8 mouse cellular contexts compared by ENCODE assay signal in the genomic region with DNA sequence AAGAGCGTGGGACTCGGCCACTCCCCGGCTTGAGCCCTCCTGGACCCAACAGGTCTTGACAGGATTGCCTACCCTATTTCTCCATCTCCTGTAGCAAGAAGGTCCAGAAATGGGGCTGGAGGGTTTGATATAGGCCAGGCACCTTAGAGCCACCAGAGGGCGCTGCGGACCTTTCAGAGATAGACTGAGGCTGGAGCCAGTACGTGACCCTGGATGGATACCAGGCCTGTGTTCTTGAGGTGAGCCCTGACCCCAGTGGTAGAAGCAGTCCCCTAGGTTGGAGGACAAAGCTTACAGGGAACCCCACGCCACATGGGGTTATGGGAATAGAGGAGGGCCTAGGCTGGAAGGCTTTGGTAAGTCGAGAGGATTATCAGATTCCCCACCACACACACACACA. TPM values are rescaled to one million over a fixed set of nuclear protein-coding genes. Genes with fewer than 3 reads are reported as not detected.
DNase-seq lines count a peak whose midpoint lies in the region; ATAC-seq and TF ChIP-seq lines count a peak whose summit lies in the region.

No protein-coding gene starts in this region.

- peaks cover 8% of the 10 kb centered on the region for H3K27me3 ChIP-seq in C2C12 (ENCODE audit: control insufficient read depth, insufficient read depth, insufficient read length)
- H3K27me3 ChIP-seq in embryonic facial prominence, embryonic 14.5 days (replicated peaks; ENCODE audit: control insufficient read depth, insufficient read depth, low read length), result no peaks in the 10 kb centered on the region
- no peaks in the 10 kb centered on the region for H3K27me3 ChIP-seq in lung, embryonic 14.5 days (ENCODE audit: insufficient read depth, low read length)

- no peaks in the 10 kb centered on the region for H3K79me2 ChIP-seq in C2C12 (ENCODE audit: control insufficient read depth, insufficient read depth)

- H3K9me3 ChIP-seq in embryonic facial prominence, embryonic 14.5 days (ENCODE audit: control insufficient read depth, low read length), result no peaks in the 10 kb centered on the region
- no peaks in the 10 kb centered on the region for H3K9me3 ChIP-seq in lung, embryonic 14.5 days (ENCODE audit: low read depth, low read length)

- no peak overlapping the region for H3K4me3 ChIP-seq in C2C12 (ENCODE audit: insufficient read depth, poor library complexity, severe bottlenecking)
- H3K4me3 ChIP-seq in embryonic facial prominence, embryonic 14.5 days (ENCODE audit: low read depth, low read length), result no peak overlapping the region
- H3K4me3 ChIP-seq in lung, embryonic 14.5 days (ENCODE audit: low read depth, low read length), result no peak overlapping the region

- H3K4me1 ChIP-seq in embryonic facial prominence, embryonic 14.5 days (ENCODE audit: control insufficient read depth, insufficient read depth, low read length), result peaks cover 16% of the 10 kb centered on the region
- peaks cover 13% of the 10 kb centered on the region for H3K4me1 ChIP-seq in lung, embryonic 14.5 days (ENCODE audit: insufficient read depth)

- no peak overlapping the region for H3K4me2 ChIP-seq in embryonic facial prominence, embryonic 14.5 days (ENCODE audit: low read depth, low read length)
- no peak overlapping the region for H3K4me2 ChIP-seq in lung, embryonic 14.5 days

- TF ChIP-seq CTCF in C2C12 (IDR thresholded peaks at IDR 0.05; ENCODE audit: control insufficient read depth, insufficient read depth, insufficient read length), result peak; percentile 79
- TF ChIP-seq CTCF in lung, embryonic 14.5 days (IDR thresholded peaks at IDR 0.05; ENCODE audit: low read depth), result peak; percentile 97

- intact Hi-C loops in heart, postnatal 10 days (cut with DNase I), result loop anchor here (1.0 to 2.0 kb wide), 3 partner anchors 30 to 265 kb away; no protein-coding TSS in a partner anchor

- H3ac ChIP-seq in C2C12 (ENCODE audit: control insufficient read depth, insufficient read length, low read depth), result no peak overlapping the region

- peak; percentile 30; the same call in 1 of the 2 replicates for ATAC-seq in embryonic facial prominence, embryonic 14.5 days (ENCODE audit: low read depth)
- no peak for ATAC-seq in lung, embryonic 14.5 days (ENCODE audit: insufficient read depth)

- H3K79me3 ChIP-seq in C2C12 (ENCODE audit: low read depth), result no peaks in the 10 kb centered on the region

- WGBS in embryonic facial prominence, embryonic 14.5 days, result 12% methylated on average over 7 of the region's 8 CpGs
- 22% methylated on average over 8 of the region's 8 CpGs for WGBS in lung, embryonic 14.5 days

- peak; percentile 92 for DNase-seq in adrenal gland, postnatal 14 days
- DNase-seq in embryonic facial prominence, embryonic 14.5 days (ENCODE audit: low spot score), result peak; percentile 87
- DNase-seq in heart, postnatal 10 days, result peak; percentile 90 to 93
- DNase-seq in kidney, postnatal 4 days, result peak; percentile 93
- DNase-seq in lung, embryonic 14.5 days, result peak; percentile 94
- DNase-seq in ovary, postnatal 14 days (ENCODE audit: low spot score), result peak; percentile 87
- peak; percentile 88 for DNase-seq in thymus, postnatal 14 days

- H3K27ac ChIP-seq in embryonic facial prominence, embryonic 14.5 days (replicated peaks; ENCODE audit: low read depth, low read length), result no peak overlapping the region
- no peak overlapping the region for H3K27ac ChIP-seq in lung, embryonic 14.5 days (ENCODE audit: low read depth)

- H3K9ac ChIP-seq in embryonic facial prominence, embryonic 14.5 days (ENCODE audit: low read depth, low read length), result no peak overlapping the region
- no peak overlapping the region for H3K9ac ChIP-seq in lung, embryonic 14.5 days

- H3K36me3 ChIP-seq in C2C12 (ENCODE audit: control insufficient read depth, insufficient read depth), result no peaks in the 10 kb centered on the region
- H3K36me3 ChIP-seq in embryonic facial prominence, embryonic 14.5 days (ENCODE audit: control insufficient read depth, insufficient read depth, low read length), result no peaks in the 10 kb centered on the region
- H3K36me3 ChIP-seq in lung, embryonic 14.5 days (ENCODE audit: insufficient read depth), result no peaks in the 10 kb centered on the region

TF ChIP-seq in C2C12, 6 proteins besides CTCF, POLR2A, EP300 and RAD21:
- TF ChIP-seq CEBPB (IDR thresholded peaks at IDR 0.05; ENCODE audit: low read depth), result no peak
- TF ChIP-seq MYOD1 (IDR thresholded peaks at IDR 0.05; ENCODE audit: control insufficient read depth, insufficient read length, low read depth), result no peak
- no peak for TF ChIP-seq USF1 (IDR thresholded peaks at IDR 0.05; ENCODE audit: low read depth)
- no peak for TF ChIP-seq FOSL1 (IDR thresholded peaks at IDR 0.05; ENCODE audit: insufficient read depth, low read length, poor library complexity, severe bottlenecking)
- TF ChIP-seq MAX (IDR thresholded peaks at IDR 0.05), result no peak

RNA-seq across cellular contexts. Expression of a gene that starts 40.5 kb away (rescaled TPM):
- 93.3 TPM for polyA plus RNA-seq in C2C12 (2012; fragmentation: generic; extraction: Trizol)
- total RNA-seq in adrenal gland, postnatal 14 days (2021), result 71.1 and 77.9 TPM in 2 replicates
- polyA plus RNA-seq in embryonic facial prominence, embryonic 14.5 days (2014; fragmentation: Nextera tagmentation; extraction: Ambion mirVana), result 30.9 and 33.1 TPM in 2 replicates
- total RNA-seq in heart, postnatal 10 days (2021), result 10 to 100 TPM; 85.7 to 97.5 TPM
- 25.0 and 26.1 TPM in 2 replicates for polyA plus RNA-seq in lung, embryonic 14.5 days (2014; fragmentation: Nextera tagmentation; extraction: Ambion mirVana)

RNA-seq across cellular contexts. Expression of a gene that starts 46.1 kb away (rescaled TPM):
- polyA plus RNA-seq in C2C12 (2012; fragmentation: generic; extraction: Trizol), result not detected
- 3.8 and 18.3 TPM in 2 replicates for total RNA-seq in adrenal gland, postnatal 14 days (2021)
- polyA plus RNA-seq in embryonic facial prominence, embryonic 14.5 days (2014; fragmentation: Nextera tagmentation; extraction: Ambion mirVana), result 1.0 and 2.3 TPM in 2 replicates
- total RNA-seq in heart, postnatal 10 days (2021), result 1 to 10 TPM in 1 of 2 experiments, under 1 TPM in 1; 0.40 to 1.5 TPM
- polyA plus RNA-seq in lung, embryonic 14.5 days (2014; fragmentation: Nextera tagmentation; extraction: Ambion mirVana), result 0.84 and 1.9 TPM in 2 replicates
